Mouse (Mus musculus) liver, postnatal 0 days (tissue): ENCODE data around the gene Ass1.

Experiments used
- CTCF ChIP-seq: sonication (generic); IDR thresholded peaks from 2 replicates; pipeline ENCODE4 v1.5.1; 2016; ENCODE audit warnings: antibody characterized with exemption, low read depth
- EP300 ChIP-seq: IDR thresholded peaks from 2 replicates; pipeline ENCODE4 v1.6.1; 2016; ENCODE audit warnings: antibody characterized with exemption, low read depth, mild to moderate bottlenecking

DNA sequence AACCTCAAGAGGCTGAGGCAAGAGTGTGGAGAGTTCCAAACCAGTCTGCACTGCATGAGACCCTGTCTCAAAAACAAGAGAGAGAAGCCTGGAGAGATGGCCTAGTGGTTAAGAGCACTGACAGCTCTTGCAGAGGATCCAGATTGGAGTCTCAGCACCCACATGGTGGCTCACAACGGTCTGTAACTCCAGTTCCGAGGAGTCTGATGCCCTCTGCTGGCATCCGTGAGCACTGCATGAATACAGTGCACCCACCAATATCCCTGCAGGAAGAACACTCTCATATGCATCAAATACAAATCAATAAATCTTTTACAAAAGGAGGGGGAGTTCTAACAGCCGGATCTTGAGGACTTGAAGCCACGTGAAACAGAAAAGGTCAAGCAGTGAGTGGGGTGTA is 84.6 kb downstream of the Ass1 start:
- TF ChIP-seq CTCF (peak; percentile 45), EP300 (no peak)
